In genomic region chr2:74373938-74374337, GRCm38 (mm10) we compare ENCODE assay signal across 24 mouse cellular contexts.
"Had no signal": no experiment of that assay in that cellular context is flagged by ENCODE, and none has a peak within 500 bp of the region (broad histone marks: within the 10 kb centered on the region; RNA-seq: fewer than 3 reads in every experiment).

No protein-coding gene starts in this region.

- H3K4me3 ChIP-seq: heart, adult 2 months; heart, embryonic 13.5 days; heart, embryonic 15.5 days; hindbrain, embryonic 15.5 days; kidney, embryonic 15.5 days; limb, embryonic 13.5 days; limb, embryonic 15.5 days had no signal

- H3K27ac ChIP-seq: heart, adult 2 months; heart, embryonic 13.5 days; heart, embryonic 15.5 days; hindbrain, embryonic 15.5 days; hindbrain, postnatal 0 days; kidney, embryonic 15.5 days; kidney, postnatal 0 days; limb, embryonic 13.5 days; limb, embryonic 15.5 days had no signal

- H3K4me1 ChIP-seq: heart, embryonic 13.5 days; heart, embryonic 15.5 days; hindbrain, embryonic 15.5 days; kidney, embryonic 15.5 days; limb, embryonic 15.5 days had no signal

- H3K4me2 ChIP-seq: heart, embryonic 11.5 days; heart, embryonic 13.5 days; heart, embryonic 15.5 days; hindbrain, embryonic 15.5 days; kidney, embryonic 15.5 days; limb, embryonic 13.5 days; limb, embryonic 15.5 days had no signal

- H3K36me3 ChIP-seq: heart, embryonic 13.5 days; heart, embryonic 15.5 days; hindbrain, embryonic 15.5 days; kidney, embryonic 15.5 days; limb, embryonic 13.5 days; limb, embryonic 15.5 days had no signal

- H3K9me3 ChIP-seq: heart, embryonic 13.5 days; heart, embryonic 15.5 days; hindbrain, embryonic 15.5 days; kidney, embryonic 15.5 days; limb, embryonic 13.5 days; limb, embryonic 15.5 days had no signal

- H3K27me3 ChIP-seq: heart, embryonic 13.5 days; heart, embryonic 15.5 days; hindbrain, embryonic 15.5 days; kidney, embryonic 15.5 days; limb, embryonic 13.5 days; limb, embryonic 15.5 days had no signal

- DNase-seq: forebrain, postnatal 0 days; gastrocnemius, postnatal 14 days; gastrocnemius, postnatal 36 days; heart, adult 2 months; heart, postnatal 14 days; heart, postnatal 36 days; kidney, adult 11 months; kidney, adult 2 months; kidney, adult 9 months; kidney, postnatal 14 days; kidney, postnatal 36 days; layer of hippocampus, adult 9-11 months; layer of hippocampus, postnatal 36 days; left cerebral cortex, postnatal 4 days had no signal

- ATAC-seq: forebrain, postnatal 0 days; hindbrain, postnatal 0 days; intestine, embryonic 16.5 days had no signal

- H3K9ac ChIP-seq: forebrain, postnatal 0 days; heart, embryonic 13.5 days; heart, embryonic 15.5 days; hindbrain, embryonic 15.5 days; kidney, embryonic 15.5 days; limb, embryonic 13.5 days; limb, embryonic 15.5 days had no signal
